Mouse (Mus musculus): ENCODE measurements around the gene Tspyl2. TPM values are rescaled to one million over a fixed set of nuclear protein-coding genes. Genes with fewer than 3 reads are reported as not detected.
"Not testable (repeated sequence)": the region's sequence is repeated elsewhere in the genome, so short reads cannot be mapped to it uniquely, and the experiment has no call there.

The Tspyl2 gene
- 48.3 and 49.7 TPM in 2 replicates for polyA plus RNA-seq (2016; fragmentation: Nextera tagmentation; extraction: Ambion mirVana)

- Histone ChIP-seq H3K36me3 (replicated peaks) (peaks cover 30% of the 10 kb centered on the region), H3K27ac (peak within 1 kb of the TSS; percentile 85), H3K4me3 (replicated peaks) (peak within 1 kb of the TSS; percentile 63), H3K4me1 (peaks cover 23% of the 10 kb centered on the region), H3K9ac (peak within 1 kb of the TSS; percentile 80), H3K9me3 (no peaks in the 10 kb centered on the region), H3K27me3 (peaks cover 94% of the 10 kb centered on the region), H3K4me2 (peak within 1 kb of the TSS; percentile 59)
- 19% methylated on average over 21 of the region's 27 CpGs for WGBS
- peak; percentile 98 for ATAC-seq (ENCODE audit: low FRiP score)
Measured at GRCm38 (mm10) chrX:152342358-152342901, at the start of gene Tspyl2. Gene Tspyl2, minus strand, starts transcription at chrX:152342425.

- 11% methylated on average over 22 of the region's 24 CpGs for WGBS
- H3K4me3 ChIP-seq (replicated peaks), result peak within 1 kb of the TSS; percentile 59
- H3K9me3 ChIP-seq, result no peaks in the 10 kb centered on the region
- H3K4me2 ChIP-seq, result peak within 1 kb of the TSS; percentile 60
- peak; percentile 98 for ATAC-seq (ENCODE audit: low FRiP score)
- H3K27me3 ChIP-seq, result peaks cover 55% of the 10 kb centered on the region
- H3K27ac ChIP-seq, result peak within 1 kb of the TSS; percentile 80
- peak within 1 kb of the TSS; percentile 75 for H3K9ac ChIP-seq
- H3K36me3 ChIP-seq (replicated peaks), result no peaks in the 10 kb centered on the region
- peaks cover 19% of the 10 kb centered on the region for H3K4me1 ChIP-seq
Measured at GRCm38 (mm10) chrX:152368397-152369273, 26.4 kb upstream of the Tspyl2 start, which contains the start of gene Gpr173. Gene Gpr173, minus strand, starts transcription at chrX:152368704.

- H3K4me1 ChIP-seq, result peaks cover 19% of the 10 kb centered on the region
- H3K9me3 ChIP-seq, result no peaks in the 10 kb centered on the region
- H3K9ac ChIP-seq, result peak overlapping the region; percentile 75
- H3K27ac ChIP-seq, result peak overlapping the region; percentile 80
- H3K4me2 ChIP-seq, result peak overlapping the region; percentile 60
- peaks cover 56% of the 10 kb centered on the region for H3K27me3 ChIP-seq
- 6% methylated on average over 4 of the region's 4 CpGs for WGBS
- H3K4me3 ChIP-seq (replicated peaks), result peak overlapping the region; percentile 59
- peak; percentile 30 for ATAC-seq (ENCODE audit: low FRiP score)
- H3K36me3 ChIP-seq (replicated peaks), result no peaks in the 10 kb centered on the region
Measured at GRCm38 (mm10) chrX:152368054-152368396, 25.8 kb upstream of the Tspyl2 start.

- no peak overlapping the region for H3K9ac ChIP-seq
- no peaks in the 10 kb centered on the region for H3K9me3 ChIP-seq
- no peak overlapping the region for H3K27ac ChIP-seq
- no peak for ATAC-seq (ENCODE audit: low FRiP score)
- H3K27me3 ChIP-seq, result peaks cover 59% of the 10 kb centered on the region
- 73% methylated on average over 2 of the region's 2 CpGs for WGBS
- H3K4me3 ChIP-seq (replicated peaks), result 0 out of 2 replicates have a peak overlapping the region, but pooled peaks have one; percentile 2
- H3K4me2 ChIP-seq, result peak overlapping the region; percentile 60
- peaks cover 19% of the 10 kb centered on the region for H3K4me1 ChIP-seq
- H3K36me3 ChIP-seq (replicated peaks), result no peaks in the 10 kb centered on the region
Measured at GRCm38 (mm10) chrX:152366418-152366817, 24.2 kb upstream of the Tspyl2 start.

GRCm38 (mm10) chrX:152352553-152353153 lies 10.4 kb upstream of the Tspyl2 start:
- no peaks in the 10 kb centered on the region for H3K36me3 ChIP-seq (replicated peaks)
- no peaks in the 10 kb centered on the region for H3K9me3 ChIP-seq
- H3K27ac ChIP-seq, result no peak overlapping the region
- no peaks in the 10 kb centered on the region for H3K4me1 ChIP-seq
- H3K4me2 ChIP-seq, result no peak overlapping the region
- peak; percentile 64 for ATAC-seq (ENCODE audit: low FRiP score)
- peaks cover 30% of the 10 kb centered on the region for H3K27me3 ChIP-seq
- no peak overlapping the region for H3K4me3 ChIP-seq (replicated peaks)
- H3K9ac ChIP-seq, result no peak overlapping the region
- WGBS, result 23% methylated on average over 5 of the region's 5 CpGs

- H3K4me1 ChIP-seq, result no peaks in the 10 kb centered on the region
- peaks cover 12% of the 10 kb centered on the region; the same call in 1 of the 2 replicates for H3K36me3 ChIP-seq (replicated peaks)
- 96% methylated on average over 14 of the region's 14 CpGs for WGBS
- no peak overlapping the region for H3K4me2 ChIP-seq
- H3K4me3 ChIP-seq (replicated peaks), result no peak overlapping the region
- no peak overlapping the region for H3K27ac ChIP-seq
- H3K9ac ChIP-seq, result no peak overlapping the region
- H3K27me3 ChIP-seq, result peaks cover 69% of the 10 kb centered on the region
- no peak for ATAC-seq (ENCODE audit: low FRiP score)
- H3K9me3 ChIP-seq, result no peaks in the 10 kb centered on the region
Measured at GRCm38 (mm10) chrX:152347041-152347440, 4.8 kb upstream of the Tspyl2 start.

- peaks cover 73% of the 10 kb centered on the region for H3K27me3 ChIP-seq
- no peaks in the 10 kb centered on the region for H3K9me3 ChIP-seq
- no peaks in the 10 kb centered on the region for H3K4me1 ChIP-seq
- WGBS, result 91% methylated on average over 15 of the region's 15 CpGs
- H3K4me3 ChIP-seq (replicated peaks), result no peak overlapping the region
- ATAC-seq (ENCODE audit: low FRiP score), result no peak
- H3K27ac ChIP-seq, result no peak overlapping the region
- peaks cover 12% of the 10 kb centered on the region; the same call in 1 of the 2 replicates for H3K36me3 ChIP-seq (replicated peaks)
- no peak overlapping the region for H3K9ac ChIP-seq
- H3K4me2 ChIP-seq, result no peak overlapping the region
Measured at GRCm38 (mm10) chrX:152346587-152346986, 4.4 kb upstream of the Tspyl2 start.

GRCm38 (mm10) chrX:152342903-152343302 lies 678 bp upstream of the Tspyl2 start:
- peak overlapping the region; percentile 29 for H3K4me3 ChIP-seq (replicated peaks)
- ATAC-seq (ENCODE audit: low FRiP score), result no peak
- peaks cover 30% of the 10 kb centered on the region for H3K36me3 ChIP-seq (replicated peaks)
- H3K9me3 ChIP-seq, result no peaks in the 10 kb centered on the region
- H3K27ac ChIP-seq, result peak overlapping the region; percentile 85
- WGBS, result 38% methylated on average over 6 of the region's 6 CpGs
- H3K4me2 ChIP-seq, result peak overlapping the region; percentile 49
- H3K27me3 ChIP-seq, result peaks cover 92% of the 10 kb centered on the region
- H3K9ac ChIP-seq, result no peak overlapping the region
- peaks cover 18% of the 10 kb centered on the region for H3K4me1 ChIP-seq

- Histone ChIP-seq H3K9ac (peak overlapping the region; percentile 80), H3K4me1 (peaks cover 26% of the 10 kb centered on the region), H3K27ac (no peak overlapping the region), H3K9me3 (no peaks in the 10 kb centered on the region), H3K4me2 (peak overlapping the region; percentile 59), H3K36me3 (replicated peaks) (peaks cover 22% of the 10 kb centered on the region), H3K4me3 (replicated peaks) (peak overlapping the region; percentile 63), H3K27me3 (peaks cover 94% of the 10 kb centered on the region)
- 32% methylated on average over 11 of the region's 11 CpGs for WGBS
- ATAC-seq (ENCODE audit: low FRiP score), result no peak
Measured at GRCm38 (mm10) chrX:152341496-152341895, 729 bp downstream of the Tspyl2 start.

- peak overlapping the region; percentile 56 for H3K9ac ChIP-seq
- ATAC-seq (ENCODE audit: low FRiP score), result peak; percentile 99
- peaks cover 62% of the 10 kb centered on the region for H3K27me3 ChIP-seq
- H3K4me1 ChIP-seq, result peaks cover 26% of the 10 kb centered on the region
- peak overlapping the region; percentile 27 for H3K4me3 ChIP-seq (replicated peaks)
- peak overlapping the region; percentile 50 for H3K4me2 ChIP-seq
- 15% methylated on average over 33 of the region's 33 CpGs for WGBS
- H3K27ac ChIP-seq, result peak overlapping the region; percentile 97
- H3K36me3 ChIP-seq (replicated peaks), result peaks cover 18% of the 10 kb centered on the region
- no peaks in the 10 kb centered on the region for H3K9me3 ChIP-seq
Measured at GRCm38 (mm10) chrX:152336546-152337332, 5.5 kb downstream of the Tspyl2 start.

GRCm38 (mm10) chrX:152336123-152336522 lies 6.1 kb downstream of the Tspyl2 start:
- WGBS, result 46% methylated on average over 4 of the region's 4 CpGs
- peak overlapping the region; percentile 30 for H3K4me2 ChIP-seq
- peaks cover 55% of the 10 kb centered on the region for H3K27me3 ChIP-seq
- H3K27ac ChIP-seq, result peak overlapping the region; percentile 97; the same call in 1 of the 2 replicates
- H3K9ac ChIP-seq, H3K9me3 ChIP-seq: not testable (repeated sequence)
- peaks cover 18% of the 10 kb centered on the region for H3K36me3 ChIP-seq (replicated peaks)
- peak; percentile 42 for ATAC-seq (ENCODE audit: low FRiP score)
- peaks cover 22% of the 10 kb centered on the region for H3K4me1 ChIP-seq
- peak overlapping the region; percentile 27; the same call in 1 of the 2 replicates for H3K4me3 ChIP-seq (replicated peaks)

All from forebrain, embryonic 12.5 days (tissue).